8 mouse cellular contexts compared by ENCODE assay signal in genomic region chr11:108752301-108752700, GRCm38 (mm10).
DNase-seq lines count a peak whose midpoint lies in the region; ATAC-seq lines count a peak whose summit lies in the region.

No protein-coding gene starts in this region.

- DNase-seq in frontal cortex, postnatal 10 days (ENCODE audit: low spot score in 2 of 2) = peak; percentile 43 to 46
- peak; percentile 18 for DNase-seq in CD4-positive helper T cell, adult 2 months (ENCODE audit: low read depth, low spot score)
- DNase-seq in cerebellum, adult 9-11 months = peak; percentile 52
- peak; percentile 43 for DNase-seq in gastrocnemius, postnatal 25 days
- DNase-seq in kidney, postnatal 14 days = peak; percentile 88
- DNase-seq in thymus, postnatal 14 days = peak; percentile 32

- ATAC-seq in frontal cortex, adult (ENCODE audit: low TSS enrichment) = no peak
- peak; percentile 97 for ATAC-seq in megakaryocyte progenitor cell, adult 5-6 weeks (replicated peaks; ENCODE audit: poor library complexity)

Comparison
In these comparisons a context has a peak if more than half of its experiments do, and no peak if none do; other contexts are left out.
1. DNase-seq: peak in every context shown above with its lines; median percentile 88 in kidney, postnatal 14 days; 52 in cerebellum, adult 9-11 months; 44 in frontal cortex, postnatal 10 days; 43 in gastrocnemius, postnatal 25 days; 32 in thymus, postnatal 14 days; 18 in CD4-positive helper T cell, adult 2 months.